Mouse (Mus musculus) spleen, adult 2 months (tissue): ENCODE data around the gene Gm5108. TPM values are rescaled to one million over a fixed set of nuclear protein-coding genes. Genes with fewer than 3 reads are reported as not detected.

Experiments
- DNase-seq, 2 experiments: peaks; one replicate each; pipeline versions ENCODE4 v3.0.0 to v3.0.0-alpha.2; 2012 to 2021; ENCODE audit warnings: low spot score in 2 of 2, low read depth in 1 of 2
- H3K27ac ChIP-seq: fragments of 200-500 bp; 2 replicates; pipeline ENCODE4 v1.5.1; 2012; ENCODE audit warnings: low read length, inconsistent platforms; ENCODE audit not compliant: insufficient read depth
- H3K27me3 ChIP-seq: fragments of 200-500 bp; 2 replicates; pipeline ENCODE4 v1.6.1; 2012; ENCODE audit warnings: mild to moderate bottlenecking, moderate library complexity, low read length, inconsistent platforms; ENCODE audit not compliant: control insufficient read depth, insufficient read depth
- H3K36me3 ChIP-seq: fragments of 200-500 bp; 2 replicates; pipeline ENCODE4 v1.6.1; 2012; ENCODE audit warnings: mild to moderate bottlenecking, low read length, inconsistent platforms; ENCODE audit not compliant: control insufficient read depth, insufficient read depth
- H3K4me1 ChIP-seq: fragments of 200-500 bp; 2 replicates; pipeline ENCODE4 v1.6.1; 2011; ENCODE audit warnings: inconsistent platforms; ENCODE audit not compliant: control insufficient read depth, insufficient read depth, insufficient read length
- H3K4me3 ChIP-seq: fragments of 200-500 bp; 2 replicates; pipeline ENCODE4 v1.5.1; 2011; ENCODE audit warnings: mild to moderate bottlenecking, inconsistent platforms; ENCODE audit not compliant: insufficient read depth, insufficient read length; ENCODE audit errors: extremely low read depth
- CTCF ChIP-seq: fragments of 200-500 bp; IDR thresholded peaks from 2 replicates; pipeline ENCODE4 v1.5.1; 2011; ENCODE audit warnings: mild to moderate bottlenecking, inconsistent platforms; ENCODE audit not compliant: insufficient read depth, insufficient read length, insufficient replicate concordance; ENCODE audit errors: extremely low read depth
- POLR2A ChIP-seq: fragments of 200-500 bp; IDR thresholded peaks from 2 replicates; pipeline ENCODE4 v1.6.1; 2011; ENCODE audit warnings: low read depth, low read length, inconsistent platforms
- WGBS: fragments of 180-500 bp; shearing (Covaris S2); methylation state at CpG from one replicate; pipeline ENCODE4 v1.1.7; 2018; 5-methylcytosine and 5-hydroxymethylcytosine counted together
- polyA plus RNA-seq: library from polyadenylated mRNA; depleted of rRNA; stranded (reverse); fragments of >200 nt; gene quantifications from 2 replicates; pipeline ENCODE4 v1.2.3, GENCODE M21; 2012; rRNA removed

Gene Gm5108
- polyA plus RNA-seq = not detected in 2 replicates

DNA sequence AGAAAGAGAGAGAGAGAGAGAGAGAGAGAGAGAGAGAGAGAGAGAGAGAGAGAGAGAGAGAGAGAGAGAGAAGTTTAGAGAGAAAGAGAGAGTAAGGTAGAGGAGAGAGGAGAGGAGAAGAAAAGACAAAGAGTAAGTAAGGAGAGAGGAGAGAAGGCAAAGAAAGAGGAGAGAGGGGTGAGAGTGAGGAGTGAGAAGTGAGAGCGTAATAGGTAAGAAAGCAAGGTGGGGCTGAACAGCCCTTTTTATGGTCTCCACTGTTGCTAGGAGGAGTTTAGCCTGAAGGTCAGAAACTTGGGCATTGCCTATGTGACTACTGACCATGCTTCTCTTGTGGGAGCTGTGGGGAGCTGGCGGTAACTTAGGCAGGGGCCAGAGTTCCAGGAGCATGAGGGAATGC lies at the start of gene Gm5108:
Gm5108 (plus strand) TSS at position 301 of the 400 bp plus-strand sequence.
- 90% methylated on average over 2 of the region's 2 CpGs for WGBS
- Histone ChIP-seq H3K4me3 (no peak within 1 kb of the TSS), H3K4me1 (no peaks in the 10 kb centered on the region), H3K36me3 (no peaks in the 10 kb centered on the region), H3K27me3 (no peaks in the 10 kb centered on the region), H3K27ac (no peak within 1 kb of the TSS)
- TF ChIP-seq CTCF (no peak), POLR2A (no peak)
- DNase-seq = no peak

DNA sequence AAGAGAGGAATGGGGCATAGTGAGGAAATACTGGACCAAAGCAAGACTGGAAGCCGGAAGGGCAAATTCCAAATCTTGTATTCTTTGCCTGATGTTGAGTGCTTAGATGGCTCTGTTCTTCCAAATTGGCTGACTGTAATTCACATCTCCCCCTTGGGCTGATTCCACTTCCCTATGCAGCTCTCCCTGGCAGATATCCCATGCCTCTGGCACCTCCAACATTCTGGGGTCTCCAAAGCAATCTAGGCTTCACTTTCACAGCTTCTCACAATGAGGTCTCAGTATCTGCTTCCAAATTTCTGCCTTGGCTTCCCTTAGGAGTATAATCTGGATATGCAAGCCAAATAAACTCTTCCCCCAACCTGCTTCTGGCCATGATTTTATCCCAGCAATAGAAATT lies 42.5 kb upstream of the Gm5108 start:
- Histone ChIP-seq H3K27me3 (no peaks in the 10 kb centered on the region), H3K27ac (no peak overlapping the region), H3K4me1 (no peaks in the 10 kb centered on the region), H3K4me3 (no peak overlapping the region), H3K36me3 (no peaks in the 10 kb centered on the region)
- TF ChIP-seq CTCF (no peak), POLR2A (no peak)
- no peak for DNase-seq
- WGBS = 95% methylated on average over 1 of the region's 1 CpGs

GRCm38 (mm10) chr5:67904555-67904954 lies 36.9 kb upstream of the Gm5108 start:
- Histone ChIP-seq H3K36me3 (no peaks in the 10 kb centered on the region), H3K4me3 (no peak overlapping the region), H3K4me1 (no peaks in the 10 kb centered on the region), H3K27me3 (no peaks in the 10 kb centered on the region), H3K27ac (no peak overlapping the region)
- TF ChIP-seq POLR2A (no peak), CTCF (no peak)
- no peak for DNase-seq
- WGBS = 54% methylated on average over 2 of the region's 2 CpGs

DNA sequence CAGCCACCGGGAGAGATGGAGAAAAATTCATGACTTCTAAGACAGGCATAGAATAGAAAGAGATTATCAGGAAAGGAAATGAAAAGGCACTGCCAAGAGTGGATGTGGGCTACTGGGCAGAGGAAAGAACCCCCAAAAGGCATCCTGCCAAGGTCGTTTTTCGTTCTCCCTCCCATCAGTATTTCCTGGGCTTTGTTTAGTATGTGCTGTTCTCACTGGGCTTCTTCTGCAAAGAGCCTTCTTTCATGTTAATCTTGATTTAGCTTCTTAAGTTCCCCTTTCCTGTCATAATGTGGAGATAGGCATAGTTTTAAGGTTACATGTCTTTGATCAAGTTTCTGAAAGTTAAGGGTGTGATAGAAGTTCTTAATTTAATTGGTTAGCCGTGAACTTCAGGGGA lies 10.9 kb upstream of the Gm5108 start:
- Histone ChIP-seq H3K36me3 (no peaks in the 10 kb centered on the region), H3K27me3 (no peaks in the 10 kb centered on the region), H3K4me1 (peaks cover 2% of the 10 kb centered on the region; the same call in 1 of the 2 replicates), H3K27ac (no peak overlapping the region), H3K4me3 (no peak overlapping the region)
- WGBS = 2% methylated on average over 4 of the region's 4 CpGs
- no peak for TF ChIP-seq POLR2A
- no peak for TF ChIP-seq CTCF
- no peak for DNase-seq

DNA sequence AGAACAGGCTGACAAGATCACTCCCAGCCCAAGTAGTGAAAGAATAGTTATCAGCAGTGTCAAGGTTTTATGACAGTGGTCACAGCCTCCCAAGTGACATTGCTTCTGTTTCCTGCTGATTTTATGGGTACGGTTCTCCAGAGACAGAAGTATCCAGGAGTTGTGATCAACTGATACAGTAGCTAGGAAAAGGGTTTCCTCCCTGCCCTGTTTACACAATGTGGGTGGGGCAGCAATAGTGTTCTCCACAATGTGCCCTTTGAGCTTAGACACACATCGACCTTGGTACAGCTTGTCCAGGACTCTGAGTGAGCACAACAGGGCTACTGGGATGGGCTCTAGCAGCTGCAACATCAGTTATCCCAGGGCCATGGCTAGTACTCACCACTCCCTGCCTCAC lies 9.8 kb upstream of the Gm5108 start:
- H3K4me3 ChIP-seq = no peak overlapping the region
- no peaks in the 10 kb centered on the region for H3K36me3 ChIP-seq
- WGBS = 14% methylated on average over 2 of the region's 2 CpGs
- H3K27ac ChIP-seq = no peak overlapping the region
- TF ChIP-seq POLR2A = no peak
- no peak for TF ChIP-seq CTCF
- peaks cover 2% of the 10 kb centered on the region; the same call in 1 of the 2 replicates for H3K4me1 ChIP-seq
- DNase-seq = no peak
- H3K27me3 ChIP-seq = no peaks in the 10 kb centered on the region

DNA sequence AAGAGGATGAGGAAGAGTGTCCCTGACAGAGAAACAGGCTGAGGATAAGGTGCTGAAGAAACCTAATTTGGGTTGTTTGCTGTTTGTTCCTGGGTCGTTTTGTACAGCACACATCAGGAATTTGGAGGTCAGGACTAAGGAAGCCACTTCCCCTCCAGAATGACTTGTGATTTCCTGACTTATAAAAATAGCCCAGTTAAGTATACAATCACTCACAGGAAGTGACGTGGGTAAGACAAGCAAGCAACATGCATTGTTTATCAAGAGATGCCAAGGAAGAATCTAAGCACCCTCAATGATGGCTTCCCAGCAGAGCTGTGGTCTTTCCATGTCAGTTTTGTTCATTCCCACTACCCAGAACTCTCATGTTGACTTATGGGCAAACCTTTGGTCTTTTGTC lies 1.7 kb downstream of the Gm5108 start:
- no peak overlapping the region for H3K4me3 ChIP-seq
- no peaks in the 10 kb centered on the region for H3K36me3 ChIP-seq
- H3K4me1 ChIP-seq = no peaks in the 10 kb centered on the region
- WGBS = 5% methylated on average over 2 of the region's 2 CpGs
- no peak overlapping the region for H3K27ac ChIP-seq
- TF ChIP-seq POLR2A = no peak
- TF ChIP-seq CTCF = no peak
- no peak for DNase-seq
- H3K27me3 ChIP-seq = no peaks in the 10 kb centered on the region

GRCm38 (mm10) chr5:67944074-67944785 lies 2.8 kb downstream of the Gm5108 start:
- no peak for DNase-seq
- no peak overlapping the region for H3K27ac ChIP-seq
- no peak overlapping the region for H3K4me3 ChIP-seq
- H3K27me3 ChIP-seq = no peaks in the 10 kb centered on the region
- H3K4me1 ChIP-seq = no peaks in the 10 kb centered on the region
- 93% methylated on average over 1 of the region's 1 CpGs for WGBS
- TF ChIP-seq POLR2A (no peak), CTCF (no peak)
- no peaks in the 10 kb centered on the region for H3K36me3 ChIP-seq
